Mouse (Mus musculus) ES-E14 (cell line): ENCODE data around the gene Npff.

Experiments used
- CHD2 ChIP-seq: IDR thresholded peaks from 2 replicates; pipeline ENCODE4 v1.6.1; 2014; ENCODE audit warnings: mild to moderate bottlenecking, low read depth, low read length, inconsistent platforms
- HCFC1 ChIP-seq: IDR thresholded peaks from 2 replicates; pipeline ENCODE4 v1.6.1; 2012; ENCODE audit warnings: low read length, inconsistent platforms, borderline replicate concordance; ENCODE audit not compliant: insufficient read depth

GRCm38 (mm10) chr15:102517976-102518858 lies 6.5 kb downstream of the Npff start, which contains the start of gene Tarbp2:
- 0 out of 2 replicates have a peak, but pooled peaks have one; percentile 31 for TF ChIP-seq CHD2
- peak; percentile 87 for TF ChIP-seq HCFC1
